Mouse (Mus musculus) ovary, postnatal 10 days (tissue): Measurements from ENCODE around the gene Phlpp2.

ENCODE experiments used
- DNase-seq: peaks from one replicate; pipeline ENCODE4 v3.0.0; 2022; ENCODE audit warnings: low spot score

Gene Phlpp2

DNA sequence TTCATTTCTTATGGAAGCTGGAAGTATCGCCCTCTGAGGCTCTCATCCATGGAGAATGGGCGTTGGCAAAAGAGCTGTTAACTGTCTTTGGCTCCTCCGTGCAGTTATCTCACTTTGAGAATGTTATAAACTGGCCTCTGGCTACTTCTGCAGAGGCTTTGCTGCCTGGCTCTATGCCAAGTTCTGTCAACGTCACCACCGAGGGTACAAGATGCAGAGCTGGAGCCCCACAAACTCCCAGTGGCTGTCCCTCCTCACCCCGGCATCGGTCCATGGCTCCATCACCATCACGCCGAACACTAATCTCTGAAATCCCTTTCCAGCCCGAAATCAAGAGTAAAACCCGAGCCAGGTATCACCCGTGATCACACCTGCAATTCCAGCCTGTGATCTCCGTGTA is 95.1 kb downstream of the Phlpp2 start:
- no peak for DNase-seq

- no peak for DNase-seq
These were observed 95.8 kb downstream of the Phlpp2 start for GRCm38 (mm10) chr8:109964106-109964505.

- DNase-seq = no peak
These were observed 100.5 kb downstream of the Phlpp2 start for GRCm38 (mm10) chr8:109968837-109969236.

GRCm38 (mm10) chr8:109970323-109970722 is 102.0 kb downstream of the Phlpp2 start:
- no peak for DNase-seq

- no peak for DNase-seq
These were observed 104.6 kb downstream of the Phlpp2 start for GRCm38 (mm10) chr8:109972901-109973300.

- no peak for DNase-seq
These were observed 111.0 kb downstream of the Phlpp2 start for GRCm38 (mm10) chr8:109979339-109979738.

GRCm38 (mm10) chr8:109982386-109983105 is 114.2 kb downstream of the Phlpp2 start:
- no peak for DNase-seq

DNA sequence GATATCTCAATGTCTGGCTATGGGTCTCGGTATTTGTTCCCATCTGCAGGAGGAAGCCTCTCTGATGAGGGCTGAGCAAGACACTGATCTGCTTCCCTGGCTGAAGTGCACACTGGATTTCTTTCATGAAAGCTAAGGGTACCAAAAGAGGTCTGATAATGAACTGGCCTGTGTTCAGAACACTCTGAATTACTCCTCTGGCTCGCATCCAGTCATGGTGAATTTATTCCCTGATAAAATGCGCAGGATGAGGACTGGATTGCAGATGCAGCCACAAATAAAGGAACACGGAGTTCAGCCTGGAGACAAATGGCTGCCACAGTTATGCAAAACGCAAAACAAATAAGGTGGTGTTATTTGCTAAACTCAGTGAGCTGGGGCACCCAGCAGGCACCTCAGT is 115.6 kb downstream of the Phlpp2 start:
- DNase-seq = no peak

DNA sequence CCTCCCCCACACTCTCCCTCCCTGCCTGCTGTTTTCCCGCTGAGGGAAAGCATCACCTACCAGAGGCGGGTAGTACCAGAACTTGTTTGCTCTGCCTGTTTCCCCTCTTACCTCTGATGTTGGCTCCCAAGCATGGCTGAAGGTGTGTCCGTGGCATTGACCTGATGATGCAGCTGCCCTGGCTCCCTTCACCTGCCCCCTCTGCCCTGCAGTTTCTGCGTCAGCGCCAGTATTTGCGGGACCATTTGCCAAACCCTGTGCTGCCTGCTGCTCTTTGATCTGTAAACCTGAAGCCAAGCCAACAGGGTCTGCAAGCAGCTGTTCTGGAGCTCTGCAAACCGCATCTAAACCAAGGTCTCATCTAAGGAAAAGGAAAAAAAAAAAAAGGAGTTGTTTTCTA is 118.0 kb downstream of the Phlpp2 start:
- DNase-seq = no peak

- no peak for DNase-seq
These were observed 119.4 kb downstream of the Phlpp2 start for GRCm38 (mm10) chr8:109987776-109988175.

GRCm38 (mm10) chr8:109989151-109989550 is 120.8 kb downstream of the Phlpp2 start:
- DNase-seq = no peak

DNA sequence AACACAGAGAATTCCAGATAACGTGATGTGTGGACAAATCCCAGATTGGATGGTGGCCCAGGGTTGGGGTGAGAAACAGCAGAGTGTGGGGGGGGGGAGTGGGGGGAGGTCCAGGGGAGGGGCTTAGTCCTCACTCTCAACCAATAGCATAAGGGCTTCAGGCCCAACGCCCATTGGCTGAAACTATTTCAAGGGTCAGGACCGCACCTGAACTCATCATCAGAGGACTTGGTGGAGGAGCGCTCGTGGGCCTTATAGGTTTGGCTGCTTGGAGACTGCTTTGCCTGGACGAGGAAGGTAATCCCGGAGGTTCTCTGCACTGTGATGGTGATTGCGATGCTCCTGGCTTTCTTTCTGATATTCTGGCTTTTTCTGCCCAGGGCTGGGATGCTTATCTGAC is 121.9 kb downstream of the Phlpp2 start, which contains the start of gene Tat:
Tat (plus strand) TSS at position 214 of the 400 bp plus-strand sequence.
- no peak for DNase-seq

DNA sequence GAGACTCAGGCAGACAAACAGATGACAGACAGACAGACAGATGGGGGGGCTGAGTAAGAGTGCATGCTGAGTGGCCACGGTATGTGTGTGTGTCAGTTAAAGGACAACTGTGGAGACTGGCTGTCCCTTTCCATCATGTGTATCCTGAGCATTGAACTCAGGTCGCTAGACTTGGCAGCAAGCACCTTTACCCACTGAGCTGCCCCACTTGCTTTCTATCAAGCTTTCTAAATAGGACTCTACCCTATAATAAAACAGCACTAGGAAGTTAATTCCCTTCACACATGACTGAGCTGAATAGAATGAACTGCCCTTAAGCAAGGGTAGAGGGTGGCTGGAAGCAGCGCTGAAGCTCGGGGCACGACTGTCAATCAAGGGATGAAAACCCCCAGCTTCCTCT is 123.8 kb downstream of the Phlpp2 start:
- DNase-seq = no peak

- DNase-seq = no peak
These were observed 124.6 kb downstream of the Phlpp2 start for GRCm38 (mm10) chr8:109992951-109993350.
